Mouse (Mus musculus) lung, embryonic 16.5 days (tissue): ENCODE measurements at regions not wholly inside any gene's neighbourhood (a gene's known extent, or its start where the extent isn't known, plus 50 kb on each side); places are given as distances from the start of the nearest gene placed in this dataset.

Source experiments
- ATAC-seq: fragments of 200-750 bp; cut with Nextera tagmentation; 2 replicates; pipeline ENCODE4 v1.8.0; 2017; ENCODE audit warnings: low read depth, mild to moderate bottlenecking, moderate library complexity
- H3K27ac ChIP-seq: fragments of 300-500 bp; sonication (generic); 2 replicates; pipeline ENCODE4 v1.5.1; 2014; ENCODE audit warnings: mild to moderate bottlenecking, control low read depth, low read length
- H3K27me3 ChIP-seq: fragments of 300-500 bp; sonication (generic); 2 replicates; pipeline ENCODE4 v1.6.1; 2014; ENCODE audit warnings: low read depth, low read length, mixed read lengths; ENCODE audit not compliant: control insufficient read depth, insufficient read depth
- H3K36me3 ChIP-seq: fragments of 300-500 bp; sonication (generic); 2 replicates; pipeline ENCODE4 v1.6.1; 2014; ENCODE audit warnings: low read length; ENCODE audit not compliant: control insufficient read depth, insufficient read depth
- H3K4me1 ChIP-seq: fragments of 300-500 bp; sonication (generic); replicated peaks from 2 replicates; pipeline ENCODE4 v1.6.1; 2014; ENCODE audit warnings: low read length, mixed read lengths; ENCODE audit not compliant: control insufficient read depth, insufficient read depth
- H3K4me2 ChIP-seq: fragments of 300-500 bp; sonication (generic); 2 replicates; pipeline ENCODE4 v1.6.1; 2014; ENCODE audit warnings: low read depth, low read length, control low read depth
- H3K4me3 ChIP-seq: fragments of 300-500 bp; sonication (generic); 2 replicates; pipeline ENCODE4 v1.5.1; 2014; ENCODE audit warnings: mild to moderate bottlenecking, low read length, control low read depth
- H3K9ac ChIP-seq: fragments of 300-500 bp; sonication (generic); 2 replicates; pipeline ENCODE4 v1.6.1; 2014; ENCODE audit warnings: low read length, control low read depth
- H3K9me3 ChIP-seq: fragments of 300-500 bp; sonication (generic); 2 replicates; pipeline ENCODE4 v1.6.1; 2016; ENCODE audit warnings: low read length; ENCODE audit not compliant: control insufficient read depth
- WGBS: fragments of 180-500 bp; shearing (Covaris S2); extraction: QIAGEN DNeasy Blood & Tissue Kit; methylation state at CpG from one replicate; pipeline ENCODE4 v1.1.7; 2014; 5-methylcytosine and 5-hydroxymethylcytosine counted together

- no peak for ATAC-seq
- Histone ChIP-seq H3K36me3 (no peaks in the 10 kb centered on the region), H3K9ac (no peak overlapping the region), H3K9me3 (peaks cover 3% of the 10 kb centered on the region; the same call in 1 of the 2 replicates), H3K4me2 (no peak overlapping the region), H3K27me3 (no peaks in the 10 kb centered on the region), H3K4me3 (no peak overlapping the region), H3K27ac (no peak overlapping the region), H3K4me1 (no peaks in the 10 kb centered on the region)
- WGBS: 84% methylated on average over 2 of the region's 2 CpGs
Measured at GRCm38 (mm10) chr15:59804821-59805220, 211.6 kb downstream of the 4933412E24Rik start.

- H3K27ac ChIP-seq: no peak overlapping the region
- H3K36me3 ChIP-seq: no peaks in the 10 kb centered on the region
- no peak for ATAC-seq
- H3K4me2 ChIP-seq: no peak overlapping the region
- no peak overlapping the region for H3K9ac ChIP-seq
- H3K27me3 ChIP-seq: no peaks in the 10 kb centered on the region
- H3K9me3 ChIP-seq: peaks cover under 1% of the 10 kb centered on the region; the same call in 1 of the 2 replicates
- no peak overlapping the region for H3K4me3 ChIP-seq
- H3K4me1 ChIP-seq: no peaks in the 10 kb centered on the region
- 78% methylated on average over 7 of the region's 7 CpGs for WGBS
Measured at GRCm38 (mm10) chr15:59804394-59804793, 212.0 kb downstream of the 4933412E24Rik start.

- Histone ChIP-seq H3K4me3 (no peak overlapping the region), H3K36me3 (no peaks in the 10 kb centered on the region), H3K4me1 (no peaks in the 10 kb centered on the region), H3K27ac (no peak overlapping the region), H3K27me3 (no peaks in the 10 kb centered on the region), H3K4me2 (no peak overlapping the region), H3K9me3 (no peaks in the 10 kb centered on the region), H3K9ac (no peak overlapping the region)
- ATAC-seq: no peak
- 67% methylated on average over 6 of the region's 7 CpGs for WGBS
Measured at GRCm38 (mm10) chr15:59802276-59802675, 214.1 kb downstream of the 4933412E24Rik start.

- ATAC-seq: no peak
- H3K9ac ChIP-seq: no peak overlapping the region
- no peaks in the 10 kb centered on the region for H3K4me1 ChIP-seq
- H3K9me3 ChIP-seq: no peaks in the 10 kb centered on the region
- WGBS: 75% methylated on average over 3 of the region's 3 CpGs
- no peak overlapping the region for H3K4me3 ChIP-seq
- no peaks in the 10 kb centered on the region for H3K27me3 ChIP-seq
- no peak overlapping the region for H3K27ac ChIP-seq
- no peak overlapping the region for H3K4me2 ChIP-seq
- no peaks in the 10 kb centered on the region for H3K36me3 ChIP-seq
Measured at GRCm38 (mm10) chr15:59799124-59799815, 217.1 kb downstream of the 4933412E24Rik start.

GRCm38 (mm10) chr15:59798486-59798885 is 217.9 kb downstream of the 4933412E24Rik start:
- H3K4me1 ChIP-seq: no peaks in the 10 kb centered on the region
- no peak overlapping the region for H3K27ac ChIP-seq
- no peaks in the 10 kb centered on the region for H3K27me3 ChIP-seq
- no peak for ATAC-seq
- H3K9ac ChIP-seq: no peak overlapping the region
- H3K9me3 ChIP-seq: no peaks in the 10 kb centered on the region
- no peaks in the 10 kb centered on the region for H3K36me3 ChIP-seq
- no peak overlapping the region for H3K4me2 ChIP-seq
- H3K4me3 ChIP-seq: no peak overlapping the region

- no peak for ATAC-seq
- Histone ChIP-seq H3K4me2 (no peak overlapping the region), H3K9me3 (no peaks in the 10 kb centered on the region), H3K27me3 (no peaks in the 10 kb centered on the region), H3K36me3 (no peaks in the 10 kb centered on the region), H3K9ac (no peak overlapping the region), H3K4me1 (no peaks in the 10 kb centered on the region), H3K27ac (no peak overlapping the region), H3K4me3 (no peak overlapping the region)
- 83% methylated on average over 5 of the region's 5 CpGs for WGBS
Measured at GRCm38 (mm10) chr15:59795717-59796116, 220.7 kb downstream of the 4933412E24Rik start.

- Histone ChIP-seq H3K9me3 (no peaks in the 10 kb centered on the region), H3K27ac (no peak overlapping the region), H3K4me2 (no peak overlapping the region), H3K27me3 (no peaks in the 10 kb centered on the region), H3K9ac (no peak overlapping the region), H3K36me3 (no peaks in the 10 kb centered on the region), H3K4me3 (no peak overlapping the region), H3K4me1 (no peaks in the 10 kb centered on the region)
- ATAC-seq: no peak
- 82% methylated on average over 6 of the region's 6 CpGs for WGBS
Measured at GRCm38 (mm10) chr15:59794871-59795270, 221.5 kb downstream of the 4933412E24Rik start.

- WGBS: 70% methylated on average over 4 of the region's 4 CpGs
- Histone ChIP-seq H3K27me3 (no peaks in the 10 kb centered on the region), H3K4me1 (peaks cover 14% of the 10 kb centered on the region), H3K9me3 (peaks cover 6% of the 10 kb centered on the region), H3K9ac (no peak overlapping the region), H3K4me3 (no peak overlapping the region), H3K4me2 (no peak overlapping the region), H3K36me3 (no peaks in the 10 kb centered on the region), H3K27ac (no peak overlapping the region)
- ATAC-seq: no peak
Measured at GRCm38 (mm10) chr15:59786706-59787425, 229.5 kb downstream of the 4933412E24Rik start.

GRCm38 (mm10) chr15:59785981-59786380 is 230.4 kb downstream of the 4933412E24Rik start:
- peaks cover 6% of the 10 kb centered on the region for H3K9me3 ChIP-seq
- 86% methylated on average over 5 of the region's 5 CpGs for WGBS
- no peak for ATAC-seq

More at GRCm38 (mm10) chr15:59785981-59786380, 230.4 kb downstream of the 4933412E24Rik start:
- Histone ChIP-seq H3K27me3 (no peaks in the 10 kb centered on the region), H3K4me1 (peaks cover 14% of the 10 kb centered on the region), H3K27ac (no peak overlapping the region), H3K36me3 (no peaks in the 10 kb centered on the region), H3K4me3 (no peak overlapping the region), H3K4me2 (no peak overlapping the region), H3K9ac (no peak overlapping the region)
